Mouse (Mus musculus) mouse embryonic stem cell (cell line): ENCODE results near the gene Sept12.

Experiments used
- in situ Hi-C, 2 experiments: fragments of 300-500 bp; cut with MboI; formaldehyde crosslinking; loops; 1 replicate in 1 of 2; 3 replicates in 1 of 2; pipeline ENCODE4 v1.14.3; 2019 to 2020; ENCODE audit warnings: low sequenced_read_pairs in 2 of 2, low pct_unique_long_range_greater_than_20kb in 1 of 2, mixed read lengths in 1 of 2; ENCODE audit not compliant: unreplicated experiment in 1 of 2

Sept12 gene

DNA sequence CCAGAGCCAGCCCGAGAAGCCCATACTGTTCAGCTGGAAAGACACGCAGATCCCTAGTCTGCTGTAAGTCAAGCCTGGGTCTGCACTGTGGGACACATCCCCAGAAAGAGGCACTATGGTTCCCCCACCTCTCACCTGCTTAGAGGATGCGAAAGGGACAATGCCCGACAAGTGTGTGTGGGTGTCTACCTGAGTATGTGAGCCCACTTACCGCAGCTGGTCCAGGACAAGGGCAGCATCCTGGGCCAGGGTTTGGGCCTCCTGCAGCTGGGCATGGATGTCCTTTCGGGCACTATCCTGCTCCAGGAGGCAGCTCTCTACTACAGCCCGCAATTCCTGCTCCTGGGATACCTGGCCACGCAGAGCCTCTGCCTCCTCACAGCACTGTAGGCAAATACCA, 54.8 kb downstream of the Sept12 start:
- in situ Hi-C loops: no loop called here

DNA sequence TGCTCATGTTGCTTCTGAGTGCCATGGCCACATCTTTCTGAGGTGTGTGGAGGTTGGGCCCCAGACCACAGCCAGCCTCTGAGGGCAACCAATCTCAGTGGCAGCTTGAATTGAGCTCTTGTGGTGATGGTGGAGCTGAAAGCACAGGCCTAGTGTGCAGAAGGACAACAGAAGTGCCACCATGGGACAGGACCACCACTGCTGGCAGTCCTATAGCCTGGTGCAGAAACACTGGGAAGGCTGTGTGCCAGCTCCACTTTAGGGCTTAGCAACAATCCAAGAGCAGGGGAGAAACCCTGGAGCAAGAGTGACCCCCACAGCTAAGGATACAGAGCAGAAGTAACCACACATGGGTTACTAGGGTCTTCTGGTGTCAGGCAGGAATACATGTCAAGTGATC, 56.6 kb downstream of the Sept12 start:
- in situ Hi-C loops: no loop called here

DNA sequence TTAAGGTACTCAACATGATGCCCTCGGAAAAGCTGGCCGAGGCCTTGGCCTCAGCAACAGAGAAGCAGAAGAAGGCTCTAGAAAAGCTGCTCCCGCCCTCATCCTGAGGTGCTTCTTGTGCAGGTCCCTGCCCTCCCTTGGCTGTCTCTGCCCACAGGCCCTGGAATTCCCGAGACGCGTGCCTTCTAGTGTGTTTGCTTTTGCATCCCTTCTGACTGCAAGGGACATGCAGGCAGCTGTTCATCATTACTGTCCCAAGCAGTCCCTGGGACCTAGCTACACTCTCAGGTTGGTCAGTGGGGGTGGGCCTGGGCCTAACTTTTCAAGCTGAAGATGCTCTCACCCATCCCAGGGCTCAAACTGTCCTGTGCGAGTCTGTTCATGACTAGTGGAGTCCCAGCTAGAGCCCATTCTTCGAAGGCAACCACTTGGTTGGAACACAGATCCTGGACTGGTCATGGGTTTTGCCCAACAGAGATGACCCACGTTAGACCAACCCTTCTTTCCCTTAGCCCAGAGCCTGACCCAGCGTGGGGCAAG, 57.3 kb downstream of the Sept12 start:
- in situ Hi-C loops: no loop called here

DNA sequence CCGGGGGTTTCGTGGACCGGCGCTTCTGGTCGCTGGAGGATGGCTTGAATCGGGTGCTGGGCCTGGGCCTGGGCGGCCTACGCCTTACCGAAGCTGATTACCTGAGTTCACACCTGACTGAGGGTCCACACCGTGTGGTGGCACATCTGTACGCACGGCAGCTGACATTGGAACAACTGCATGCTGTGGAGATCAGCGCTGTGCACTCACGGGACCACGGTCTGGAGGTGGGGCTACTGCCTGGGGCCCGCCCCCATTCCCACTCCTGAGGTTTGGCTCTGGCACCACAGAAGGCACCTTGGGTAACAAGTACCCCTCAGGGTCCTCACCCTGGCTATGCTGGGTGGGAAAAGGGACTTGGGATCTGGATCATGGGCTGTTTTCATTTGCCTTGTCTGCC, 58.2 kb downstream of the Sept12 start:
- in situ Hi-C loops: no loop called here

DNA sequence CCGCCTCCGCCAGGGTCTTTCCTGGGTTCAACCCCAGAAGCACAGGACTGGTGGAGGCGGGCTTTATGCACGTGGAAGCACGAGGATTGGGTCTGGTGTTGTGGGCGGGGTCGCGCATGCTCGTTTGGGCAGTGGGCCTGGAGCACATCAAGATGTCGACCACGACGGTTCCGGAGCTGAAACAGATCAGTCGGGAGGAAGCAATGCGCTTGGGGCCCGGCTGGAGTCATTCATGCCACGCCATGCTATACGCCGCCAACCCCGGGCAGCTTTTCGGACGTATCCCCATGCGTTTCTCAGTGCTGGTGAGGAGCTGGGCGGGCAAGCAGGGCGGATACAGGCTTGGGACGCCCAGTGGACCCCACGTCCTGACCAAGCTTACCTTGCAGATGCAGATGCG, 58.7 kb downstream of the Sept12 start:
- in situ Hi-C loops: no loop called here

DNA sequence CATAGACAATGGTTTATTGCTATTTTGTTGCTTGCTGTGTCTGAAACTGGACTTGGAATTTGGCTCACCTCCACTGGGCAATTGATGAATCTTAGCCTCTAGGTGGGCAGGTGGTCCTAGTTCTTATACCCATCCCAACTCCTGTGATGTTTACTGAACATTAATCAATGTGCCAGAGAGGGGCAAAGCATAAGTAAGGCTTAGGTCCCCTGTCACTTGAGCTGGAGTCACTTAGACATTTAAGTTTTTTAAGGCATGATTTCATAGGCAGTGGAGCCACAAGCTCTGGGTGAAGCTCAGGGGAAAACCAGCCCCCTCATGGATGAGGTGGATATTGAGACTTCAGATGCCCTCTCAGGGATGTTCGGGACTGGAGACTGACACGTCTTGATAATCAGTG, 59.2 kb downstream of the Sept12 start, which contains the start of gene Nudt16l1:
Nudt16l1 (plus strand) TSS at position 301 of the 400 bp plus-strand sequence.
- in situ Hi-C loops: no loop called here

DNA sequence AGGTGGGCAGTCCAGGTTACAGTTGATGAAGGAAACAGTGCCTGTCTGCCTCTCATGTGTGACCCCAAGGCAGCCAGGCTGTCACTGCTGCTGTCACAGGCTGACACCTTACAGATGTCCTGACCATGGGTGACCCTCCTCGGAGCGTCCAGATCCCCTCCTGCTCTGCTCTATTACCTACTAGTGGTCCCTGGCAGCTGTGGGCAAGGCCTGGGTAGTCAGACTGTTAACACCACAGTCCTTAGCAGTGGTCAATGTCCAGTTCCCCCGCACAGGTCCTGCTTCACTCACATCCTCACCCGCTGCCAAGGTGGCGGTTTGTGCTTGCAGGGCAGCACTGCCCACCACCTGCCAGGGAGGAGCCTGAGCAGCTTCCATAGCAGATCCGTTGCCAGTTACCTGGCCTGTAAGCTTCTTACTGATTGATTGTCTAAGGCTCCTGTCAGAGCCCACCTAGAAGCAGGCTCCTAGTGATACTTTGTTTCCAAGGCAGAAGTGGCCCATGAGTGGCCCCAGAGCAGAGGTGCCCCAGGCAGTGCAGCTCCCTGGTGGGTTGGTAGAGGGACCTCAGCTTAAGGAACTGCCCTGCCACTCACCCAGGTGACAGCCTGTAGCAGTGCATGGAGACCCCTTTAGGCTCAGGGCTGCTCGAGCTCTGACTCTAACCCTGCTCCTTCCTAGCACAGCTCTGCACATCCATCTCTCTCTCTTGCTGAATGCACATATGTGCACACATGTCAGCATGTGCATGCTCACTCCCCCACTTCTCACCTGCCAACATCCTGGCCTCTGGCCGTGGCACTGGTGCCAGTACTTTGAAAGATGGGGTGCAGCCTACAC, 60.1 kb downstream of the Sept12 start:
- in situ Hi-C loops: no loop called here
